Mouse (Mus musculus): ENCODE measurements at regions not wholly inside any gene's neighbourhood (a gene's known extent, or its start where the extent isn't known, plus 50 kb on each side); places are given as distances from the start of the nearest gene placed in this dataset.

DNA sequence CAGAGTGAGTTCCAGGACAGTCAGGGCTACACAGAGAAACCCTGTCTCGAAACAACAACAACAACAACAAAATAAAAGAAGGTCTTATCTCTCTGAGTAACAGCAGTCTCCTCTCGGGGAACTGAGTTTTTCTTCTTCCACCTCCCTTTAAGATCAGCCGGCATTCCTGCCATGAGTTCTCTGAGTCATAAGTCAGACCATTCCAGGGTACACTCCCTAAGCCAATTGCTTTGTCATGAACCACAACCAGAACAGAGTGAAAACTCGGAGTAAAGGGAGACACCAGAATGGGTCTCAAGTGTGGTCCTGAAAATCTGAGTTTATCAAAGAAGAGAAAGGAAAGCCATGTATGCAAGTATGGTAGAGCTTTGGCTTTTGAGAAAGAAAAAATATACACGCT is 262.4 kb downstream of the Gm49356 start:
- no peak for TF ChIP-seq CTCF (IDR thresholded peaks at IDR 0.05; ENCODE audit: low read depth, low read length)
- no peak for TF ChIP-seq GATA1 (IDR thresholded peaks at IDR 0.05; ENCODE audit: borderline replicate concordance, low read length)
